Mouse (Mus musculus) thymus, adult 18-20 months (tissue): ENCODE data around the gene Oaz1.
A peak's percentile ranks its signal among the peaks of the same experiment; 100 is the strongest.
"Not testable (repeated sequence)": the region's sequence is repeated elsewhere in the genome, so short reads cannot be mapped to it uniquely, and the experiment has no call there.

Experiments
- DNase-seq, 2 experiments: peaks; one replicate each; pipeline ENCODE4 v3.0.0; 2022; ENCODE audit warnings: mixed read lengths in 2 of 2

Oaz1 gene

GRCm38 (mm10) chr10:80823847-80824643 lies 2.4 kb upstream of the Oaz1 start:
- DNase-seq: no peak

GRCm38 (mm10) chr10:80824827-80825226 lies 1.6 kb upstream of the Oaz1 start:
- no peak for DNase-seq

GRCm38 (mm10) chr10:80827063-80827869 lies 810 bp downstream of the Oaz1 start:
- no peak for DNase-seq

- DNase-seq: no peak
Observed at GRCm38 (mm10) chr10:80827870-80828420, 1.5 kb downstream of the Oaz1 start.

GRCm38 (mm10) chr10:80828587-80828986 lies 2.1 kb downstream of the Oaz1 start:
- DNase-seq: not testable (repeated sequence)

GRCm38 (mm10) chr10:80829359-80830278 lies 3.2 kb downstream of the Oaz1 start:
- no peak for DNase-seq

- DNase-seq: peak; percentile 40 to 61
Observed at GRCm38 (mm10) chr10:80831136-80831535, 4.7 kb downstream of the Oaz1 start.

- no peak for DNase-seq
Observed at GRCm38 (mm10) chr10:80832818-80833217, 6.4 kb downstream of the Oaz1 start.

GRCm38 (mm10) chr10:80835617-80836016 lies 9.2 kb downstream of the Oaz1 start:
- no peak for DNase-seq

GRCm38 (mm10) chr10:80836949-80837379 lies 10.5 kb downstream of the Oaz1 start:
- DNase-seq: no peak

- no peak for DNase-seq
Observed at GRCm38 (mm10) chr10:80837827-80838226, 11.4 kb downstream of the Oaz1 start.

- DNase-seq: no peak
Observed at GRCm38 (mm10) chr10:80838346-80838912, 12.0 kb downstream of the Oaz1 start.

GRCm38 (mm10) chr10:80839848-80840247 lies 13.4 kb downstream of the Oaz1 start:
- no peak for DNase-seq

GRCm38 (mm10) chr10:80841685-80842084 lies 15.2 kb downstream of the Oaz1 start:
- no peak for DNase-seq

GRCm38 (mm10) chr10:80842334-80842733 lies 15.9 kb downstream of the Oaz1 start:
- no peak for DNase-seq

- no peak for DNase-seq
Observed at GRCm38 (mm10) chr10:80843087-80843930, 16.9 kb downstream of the Oaz1 start.

GRCm38 (mm10) chr10:80843931-80844547 lies 17.6 kb downstream of the Oaz1 start, which contains the start of gene Lingo3:
TSS of gene Lingo3 (minus strand) at chr10:80844039.
- DNase-seq: no peak

- no peak for DNase-seq
Observed at GRCm38 (mm10) chr10:80845055-80845693, 18.7 kb downstream of the Oaz1 start.

GRCm38 (mm10) chr10:80845732-80846131 lies 19.3 kb downstream of the Oaz1 start:
- DNase-seq: no peak

GRCm38 (mm10) chr10:80848571-80848970 lies 22.1 kb downstream of the Oaz1 start:
- peak; percentile 40 to 63 for DNase-seq
